Mouse (Mus musculus): Measurements from ENCODE around the gene Fetub.

Fetub gene

GRCm38 (mm10) chr16:22918034-22918433 lies at the start of gene Fetub:
Fetub (plus strand) TSS chr16:22918334.
- no peak for DNase-seq (ENCODE audit: low read depth, low spot score)

- no peak for DNase-seq (ENCODE audit: low read depth, low spot score)
These were observed 45.7 kb upstream of the Fetub start for GRCm38 (mm10) chr16:22872397-22872796.

- no peak for DNase-seq (ENCODE audit: low read depth, low spot score)
These were observed 44.8 kb upstream of the Fetub start for GRCm38 (mm10) chr16:22873369-22873768.

GRCm38 (mm10) chr16:22876218-22877043 lies 41.7 kb upstream of the Fetub start:
- no peak for DNase-seq (ENCODE audit: low read depth, low spot score)

- no peak for DNase-seq (ENCODE audit: low read depth, low spot score)
These were observed 40.3 kb upstream of the Fetub start for GRCm38 (mm10) chr16:22877660-22878390.

- no peak for DNase-seq (ENCODE audit: low read depth, low spot score)
These were observed 39.4 kb upstream of the Fetub start for GRCm38 (mm10) chr16:22878716-22879115.

- no peak for DNase-seq (ENCODE audit: low read depth, low spot score)
These were observed 38.1 kb upstream of the Fetub start for GRCm38 (mm10) chr16:22879945-22880595.

- DNase-seq (ENCODE audit: low read depth, low spot score), result no peak
These were observed 37.2 kb upstream of the Fetub start for GRCm38 (mm10) chr16:22880900-22881299.

- no peak for DNase-seq (ENCODE audit: low read depth, low spot score)
These were observed 36.6 kb upstream of the Fetub start for GRCm38 (mm10) chr16:22881487-22881886.

GRCm38 (mm10) chr16:22883441-22883840 lies 34.7 kb upstream of the Fetub start:
- no peak for DNase-seq (ENCODE audit: low read depth, low spot score)

- no peak for DNase-seq (ENCODE audit: low read depth, low spot score)
These were observed 32.8 kb upstream of the Fetub start for GRCm38 (mm10) chr16:22885356-22885755.

GRCm38 (mm10) chr16:22886726-22887125 lies 31.4 kb upstream of the Fetub start:
- no peak for DNase-seq (ENCODE audit: low read depth, low spot score)

GRCm38 (mm10) chr16:22888835-22889234 lies 29.3 kb upstream of the Fetub start:
- no peak for DNase-seq (ENCODE audit: low read depth, low spot score)

- DNase-seq (ENCODE audit: low read depth, low spot score), result no peak
These were observed 28.4 kb upstream of the Fetub start for GRCm38 (mm10) chr16:22889716-22890115.

GRCm38 (mm10) chr16:22890683-22891510 lies 27.2 kb upstream of the Fetub start, which contains the start of gene Ahsg:
Ahsg (plus strand) TSS chr16:22891277.
- no peak for DNase-seq (ENCODE audit: low read depth, low spot score)

- no peak for DNase-seq (ENCODE audit: low read depth, low spot score)
These were observed 26.4 kb upstream of the Fetub start for GRCm38 (mm10) chr16:22891733-22892154.

- DNase-seq (ENCODE audit: low read depth, low spot score), result peak; percentile 39
These were observed 24.0 kb upstream of the Fetub start for GRCm38 (mm10) chr16:22894095-22894494.

- no peak for DNase-seq (ENCODE audit: low read depth, low spot score)
These were observed 21.5 kb upstream of the Fetub start for GRCm38 (mm10) chr16:22896618-22897017.

- no peak for DNase-seq (ENCODE audit: low read depth, low spot score)
These were observed 18.8 kb upstream of the Fetub start for GRCm38 (mm10) chr16:22899346-22899745.

GRCm38 (mm10) chr16:22899866-22900570 lies 18.1 kb upstream of the Fetub start:
- DNase-seq (ENCODE audit: low read depth, low spot score), result no peak

- DNase-seq (ENCODE audit: low read depth, low spot score), result no peak
These were observed 16.8 kb upstream of the Fetub start for GRCm38 (mm10) chr16:22901326-22901725.

All from ES-CJ7 (cell line).